Mouse (Mus musculus) liver, adult 2 months (tissue): Measurements from ENCODE around the gene Gm498.

Experiments
- CTCF ChIP-seq: fragments of 200-500 bp; IDR thresholded peaks from 2 replicates; pipeline ENCODE4 v1.5.1; 2011; ENCODE audit warnings: low read depth, low read length, control low read depth
- POLR2A ChIP-seq: fragments of 200-500 bp; IDR thresholded peaks from 2 replicates; pipeline ENCODE4 v1.6.1; 2011; ENCODE audit warnings: low read length, control low read depth; ENCODE audit not compliant: insufficient read depth; ENCODE audit errors: extremely low read depth

DNA sequence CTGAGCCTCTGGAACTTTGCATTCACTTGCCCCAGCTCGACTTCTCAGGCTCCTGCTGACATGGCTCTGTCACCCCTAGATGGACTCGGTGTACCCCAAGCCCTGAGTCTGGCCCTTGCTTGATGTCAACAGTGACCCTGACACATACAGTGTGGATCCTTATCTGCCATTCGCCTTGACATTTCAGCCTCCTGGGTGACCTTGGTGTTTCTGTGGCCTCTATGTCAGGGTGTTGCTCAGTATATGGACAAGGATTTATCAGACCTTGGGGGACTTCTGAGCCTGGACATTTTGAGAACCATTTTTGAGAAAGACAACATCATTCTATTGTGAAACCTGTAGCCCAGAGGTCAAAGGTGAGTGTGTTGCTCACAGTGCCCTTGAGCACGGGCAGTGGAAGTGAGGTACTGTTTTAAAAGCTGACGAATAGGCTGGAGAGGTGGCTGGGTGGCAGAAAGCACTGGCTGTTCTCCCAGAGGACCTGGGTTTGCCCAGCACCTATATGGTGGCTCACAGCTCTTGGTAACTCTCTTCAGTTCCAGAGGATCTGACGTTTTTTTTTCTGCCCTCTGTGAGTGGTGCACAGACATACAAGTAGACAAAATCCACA is 33.0 kb upstream of the Gm498 start:
- TF ChIP-seq CTCF (no peak), POLR2A (no peak)
